Mouse (Mus musculus): ENCODE results near the gene Fam189a2.

- TF ChIP-seq GATA1 (IDR thresholded peaks at IDR 0.05; ENCODE audit: low read length) (no peak), TAL1 (IDR thresholded peaks at IDR 0.05; ENCODE audit: low read length) (no peak)
Observed at GRCm38 (mm10) chr19:23967156-23967555, 63.7 kb downstream of the Fam189a2 start.
